Mouse (Mus musculus) neural tube, embryonic 14.5 days (tissue): Measurements from ENCODE around the gene Safb. TPM values are rescaled to one million over a fixed set of nuclear protein-coding genes. Genes with fewer than 3 reads are reported as not detected.
A peak's percentile ranks its signal among the peaks of the same experiment; 100 is the strongest.
"Not testable (repeated sequence)": the region's sequence is repeated elsewhere in the genome, so short reads cannot be mapped to it uniquely, and the experiment has no call there.

Source experiments
- ATAC-seq: fragments of 200-750 bp; cut with Nextera tagmentation; 2 replicates; pipeline ENCODE4 v1.8.0; 2017; ENCODE audit warnings: low read depth, mild to moderate bottlenecking, moderate TSS enrichment, moderate library complexity
- H3K27ac ChIP-seq: fragments of 300-500 bp; sonication (generic); 2 replicates; pipeline ENCODE4 v1.5.1; 2014; ENCODE audit warnings: low read depth, mild to moderate bottlenecking, control low read depth, low read length, moderate library complexity, mixed read lengths
- H3K27me3 ChIP-seq: fragments of 300-500 bp; sonication (generic); 2 replicates; pipeline ENCODE4 v1.6.1; 2014; ENCODE audit warnings: low read length; ENCODE audit not compliant: control insufficient read depth, insufficient read depth
- H3K36me3 ChIP-seq: fragments of 300-500 bp; sonication (generic); 2 replicates; pipeline ENCODE4 v1.6.1; 2014; ENCODE audit warnings: low read length, mixed read lengths; ENCODE audit not compliant: control insufficient read depth, insufficient read depth
- H3K4me1 ChIP-seq: fragments of 300-500 bp; sonication (generic); 2 replicates; pipeline ENCODE4 v1.6.1; 2014; ENCODE audit warnings: low read length; ENCODE audit not compliant: control insufficient read depth, insufficient read depth
- H3K4me2 ChIP-seq: fragments of 300-500 bp; sonication (generic); 2 replicates; pipeline ENCODE4 v1.6.1; 2014; ENCODE audit warnings: mild to moderate bottlenecking, low read depth, low read length, control low read depth
- H3K4me3 ChIP-seq: fragments of 300-500 bp; sonication (generic); 2 replicates; pipeline ENCODE4 v1.5.1; 2014; ENCODE audit warnings: low read depth, low read length, control low read depth, mixed read lengths
- H3K9ac ChIP-seq: fragments of 300-500 bp; sonication (generic); replicated peaks from 2 replicates; pipeline ENCODE4 v1.6.1; 2014; ENCODE audit warnings: low read depth, mild to moderate bottlenecking, control low read depth, low read length, mixed read lengths
- H3K9me3 ChIP-seq: fragments of 300-500 bp; sonication (generic); 2 replicates; pipeline ENCODE4 v1.6.1; 2016; ENCODE audit warnings: low read length; ENCODE audit not compliant: control insufficient read depth
- WGBS: fragments of 180-500 bp; shearing (Covaris S2); extraction: QIAGEN DNeasy Blood & Tissue Kit; methylation state at CpG from one replicate; pipeline ENCODE4 v1.1.7; 2014; 5-methylcytosine and 5-hydroxymethylcytosine counted together
- polyA plus RNA-seq: library from polyadenylated mRNA; unstranded; fragments of >200 nt; fragmentation: Nextera tagmentation; extraction: Ambion mirVana; gene quantifications from 2 replicates; pipeline ENCODE4 v1.2.1, GENCODE M21; 2014

Gene Safb
- polyA plus RNA-seq, 1 experiment from 2014 or later: 80.9 TPM

DNA sequence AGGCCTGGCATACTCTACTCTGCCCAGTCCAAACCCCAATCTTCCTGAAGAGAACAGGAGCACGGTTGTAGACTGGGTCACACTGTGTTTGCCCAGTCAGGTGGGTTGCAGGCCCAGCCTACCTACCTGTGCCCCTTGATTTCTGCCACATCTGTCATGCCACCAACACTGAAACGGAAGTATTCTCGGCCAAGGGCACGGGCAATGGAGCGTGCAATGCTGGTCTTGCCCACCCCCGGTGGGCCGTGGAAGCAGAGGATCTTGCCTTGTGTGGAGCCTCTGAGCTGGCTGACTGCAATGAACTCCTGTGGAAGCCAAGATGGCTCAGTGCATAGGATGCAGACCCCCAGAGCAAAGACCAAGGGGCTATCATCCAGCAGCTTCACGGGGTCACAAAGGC is 33.0 kb downstream of the Safb start:
- Histone ChIP-seq H3K4me3 (no peak overlapping the region), H3K9me3 (no peaks in the 10 kb centered on the region), H3K36me3 (peaks cover 74% of the 10 kb centered on the region), H3K27me3 (no peaks in the 10 kb centered on the region), H3K4me2 (no peak overlapping the region), H3K27ac (no peak overlapping the region), H3K9ac (no peak overlapping the region), H3K4me1 (peaks cover 10% of the 10 kb centered on the region)
- 89% methylated on average over 8 of the region's 8 CpGs for WGBS
- no peak for ATAC-seq

DNA sequence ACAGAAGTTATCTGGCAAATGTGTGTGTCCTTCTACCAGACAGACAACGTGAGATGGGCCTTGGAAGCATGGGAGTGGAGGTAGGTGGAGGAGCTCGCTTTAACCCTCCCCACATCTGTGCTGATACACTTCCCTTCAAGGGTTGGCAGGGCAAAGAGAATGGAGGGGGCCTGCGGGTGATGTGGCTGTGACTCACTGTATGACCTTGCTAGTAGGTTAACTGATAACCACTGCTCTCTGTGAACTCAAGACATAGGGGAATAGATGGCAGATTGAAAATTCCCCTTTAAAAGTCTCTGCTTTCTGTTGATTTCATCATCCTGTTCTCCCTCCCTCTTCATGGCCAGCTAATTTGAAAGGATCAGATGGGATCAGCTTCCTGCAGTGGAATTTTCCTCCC is 40.9 kb downstream of the Safb start:
- Histone ChIP-seq H3K9me3 (no peaks in the 10 kb centered on the region), H3K4me3 (no peak overlapping the region), H3K4me2 (peak overlapping the region; percentile 97; the same call in 1 of the 2 replicates), H3K4me1 (peaks cover 18% of the 10 kb centered on the region; the same call in 1 of the 2 replicates), H3K9ac (no peak overlapping the region), H3K36me3 (peaks cover 16% of the 10 kb centered on the region), H3K27me3 (no peaks in the 10 kb centered on the region), H3K27ac (no peak overlapping the region)
- 90% methylated on average over 3 of the region's 3 CpGs for WGBS
- ATAC-seq: no peak

DNA sequence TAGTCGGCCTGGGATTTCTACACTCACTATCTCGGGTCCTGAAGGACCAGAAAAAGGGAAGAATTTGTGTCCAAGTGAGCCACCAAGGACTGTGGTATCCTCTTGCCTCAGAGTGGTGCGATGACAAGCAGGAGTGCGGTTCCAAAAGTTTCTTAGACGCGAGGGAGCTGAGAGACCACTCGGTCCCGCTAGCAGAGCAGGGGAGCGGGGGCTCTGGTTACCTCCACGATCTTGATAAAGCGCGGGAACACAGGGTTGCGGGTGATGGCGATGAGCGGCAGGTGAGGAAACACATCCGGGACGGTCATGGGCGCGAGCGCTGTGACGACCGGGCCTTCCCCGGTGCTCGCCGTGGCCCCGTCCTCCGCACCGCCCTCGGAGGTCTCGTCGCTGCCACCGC is 41.6 kb downstream of the Safb start:
- H3K27ac ChIP-seq: peak overlapping the region; percentile 72
- peaks cover 13% of the 10 kb centered on the region; the same call in 1 of the 2 replicates for H3K36me3 ChIP-seq
- H3K9ac ChIP-seq: peak overlapping the region; percentile 86
- H3K27me3 ChIP-seq: no peaks in the 10 kb centered on the region
- H3K4me1 ChIP-seq: peaks cover 18% of the 10 kb centered on the region; the same call in 1 of the 2 replicates
- no peaks in the 10 kb centered on the region for H3K9me3 ChIP-seq
- peak overlapping the region; percentile 97 for H3K4me2 ChIP-seq
- ATAC-seq: no peak
- H3K4me3 ChIP-seq: peak overlapping the region; percentile 82
- WGBS: 2% methylated on average over 32 of the region's 32 CpGs

DNA sequence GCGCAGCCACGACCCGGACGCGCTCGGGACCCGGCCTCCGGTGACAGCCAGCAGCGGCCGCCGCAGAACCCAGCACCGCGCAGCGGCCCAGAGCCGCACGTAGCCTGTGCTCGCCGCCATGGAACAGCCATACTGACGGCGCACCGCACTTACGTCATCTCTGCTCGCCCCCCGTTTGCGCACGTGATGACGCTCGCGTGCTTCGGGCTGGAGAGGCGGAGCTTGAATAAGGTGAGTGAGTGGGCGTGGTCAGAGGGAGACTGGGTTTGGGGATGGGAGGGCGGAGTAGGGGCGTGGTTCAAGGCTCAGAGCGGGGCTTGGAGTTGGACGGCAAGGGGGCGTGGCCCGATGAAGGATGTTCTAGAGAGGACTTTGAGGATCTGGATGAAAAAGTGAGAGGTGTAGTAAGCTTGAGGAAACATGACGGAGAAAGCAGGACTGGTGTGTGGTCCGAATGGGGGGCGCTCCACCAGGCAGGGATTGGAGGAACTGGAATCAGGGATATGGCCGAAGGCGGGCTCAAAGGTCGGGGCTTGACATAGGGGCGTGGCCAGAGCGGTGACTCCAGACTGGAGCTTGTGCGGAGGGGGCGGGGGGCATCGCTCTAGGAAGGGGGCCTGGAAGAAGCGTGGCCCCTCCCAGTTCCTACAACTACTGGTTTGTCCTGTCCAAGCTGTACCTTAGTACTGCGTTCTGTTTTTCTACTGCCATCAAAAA is 42.3 kb downstream of the Safb start, which contains the start of gene Lonp1:
TSS of gene Lonp1 (minus strand) at position 134 of the 717 bp plus-strand sequence.
- Histone ChIP-seq H3K9ac (peak within 1 kb of the TSS; percentile 86), H3K27ac (peak within 1 kb of the TSS; percentile 72), H3K36me3 (peaks cover 9% of the 10 kb centered on the region; the same call in 1 of the 2 replicates), H3K4me2 (peak within 1 kb of the TSS; percentile 97), H3K27me3 (no peaks in the 10 kb centered on the region), H3K4me1 (peaks cover 18% of the 10 kb centered on the region; the same call in 1 of the 2 replicates), H3K4me3 (peak within 1 kb of the TSS; percentile 82), H3K9me3 (no peaks in the 10 kb centered on the region)
- peak; percentile 91 for ATAC-seq
- WGBS: 0% methylated on average over 48 of the region's 51 CpGs

DNA sequence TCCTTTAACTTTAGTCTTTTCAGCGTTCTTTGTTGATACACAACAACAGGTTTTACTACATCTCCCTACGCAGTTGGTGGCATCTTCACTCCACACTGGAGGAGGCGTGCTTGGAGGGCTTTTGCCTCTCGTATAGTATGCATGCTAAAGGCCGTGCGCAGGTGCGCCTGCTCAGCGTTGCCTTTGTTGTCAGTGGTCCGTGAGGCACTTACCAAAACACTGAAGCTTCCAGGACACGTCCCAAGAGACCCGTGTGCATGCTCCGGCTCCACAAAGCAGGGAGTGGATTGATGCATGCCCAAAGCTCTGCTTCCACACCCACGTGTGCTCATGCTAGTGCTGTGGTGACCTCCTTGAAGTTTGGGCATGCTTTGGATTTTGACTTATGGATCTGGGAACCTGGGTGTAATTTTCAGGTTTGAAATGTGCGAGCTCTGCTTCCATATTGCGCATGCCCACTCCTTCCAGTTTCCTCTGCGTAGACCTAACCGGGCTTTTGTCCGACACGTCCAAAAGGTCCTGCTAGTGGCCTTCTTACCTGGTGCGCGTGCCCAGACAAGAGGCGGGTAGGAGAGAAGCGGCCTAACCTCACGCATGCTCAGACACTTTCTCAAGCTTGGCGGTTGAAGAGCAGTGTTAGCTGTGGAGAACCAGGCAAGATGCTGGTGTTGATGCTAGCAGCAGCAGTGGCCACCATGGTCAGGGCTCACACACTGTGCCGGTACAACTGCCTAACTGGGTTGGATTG is 43.1 kb downstream of the Safb start, which contains the start of gene Catsperd:
TSS of gene Catsperd (plus strand) at position 614 of the 748 bp plus-strand sequence.
- peaks cover 18% of the 10 kb centered on the region; the same call in 1 of the 2 replicates for H3K4me1 ChIP-seq
- 13% methylated on average over 26 of the region's 26 CpGs for WGBS
- H3K9me3 ChIP-seq: no peaks in the 10 kb centered on the region
- peak; percentile 62 for ATAC-seq
- H3K27ac ChIP-seq: peak within 1 kb of the TSS; percentile 72
- 0 out of 2 replicates have a peak, but pooled peaks cover 2% of the 10 kb centered on the region for H3K36me3 ChIP-seq
- H3K4me2 ChIP-seq: peak within 1 kb of the TSS; percentile 97
- no peaks in the 10 kb centered on the region for H3K27me3 ChIP-seq
- H3K4me3 ChIP-seq: peak within 1 kb of the TSS; percentile 82
- H3K9ac ChIP-seq: peak within 1 kb of the TSS; percentile 86; the same call in 1 of the 2 replicates

DNA sequence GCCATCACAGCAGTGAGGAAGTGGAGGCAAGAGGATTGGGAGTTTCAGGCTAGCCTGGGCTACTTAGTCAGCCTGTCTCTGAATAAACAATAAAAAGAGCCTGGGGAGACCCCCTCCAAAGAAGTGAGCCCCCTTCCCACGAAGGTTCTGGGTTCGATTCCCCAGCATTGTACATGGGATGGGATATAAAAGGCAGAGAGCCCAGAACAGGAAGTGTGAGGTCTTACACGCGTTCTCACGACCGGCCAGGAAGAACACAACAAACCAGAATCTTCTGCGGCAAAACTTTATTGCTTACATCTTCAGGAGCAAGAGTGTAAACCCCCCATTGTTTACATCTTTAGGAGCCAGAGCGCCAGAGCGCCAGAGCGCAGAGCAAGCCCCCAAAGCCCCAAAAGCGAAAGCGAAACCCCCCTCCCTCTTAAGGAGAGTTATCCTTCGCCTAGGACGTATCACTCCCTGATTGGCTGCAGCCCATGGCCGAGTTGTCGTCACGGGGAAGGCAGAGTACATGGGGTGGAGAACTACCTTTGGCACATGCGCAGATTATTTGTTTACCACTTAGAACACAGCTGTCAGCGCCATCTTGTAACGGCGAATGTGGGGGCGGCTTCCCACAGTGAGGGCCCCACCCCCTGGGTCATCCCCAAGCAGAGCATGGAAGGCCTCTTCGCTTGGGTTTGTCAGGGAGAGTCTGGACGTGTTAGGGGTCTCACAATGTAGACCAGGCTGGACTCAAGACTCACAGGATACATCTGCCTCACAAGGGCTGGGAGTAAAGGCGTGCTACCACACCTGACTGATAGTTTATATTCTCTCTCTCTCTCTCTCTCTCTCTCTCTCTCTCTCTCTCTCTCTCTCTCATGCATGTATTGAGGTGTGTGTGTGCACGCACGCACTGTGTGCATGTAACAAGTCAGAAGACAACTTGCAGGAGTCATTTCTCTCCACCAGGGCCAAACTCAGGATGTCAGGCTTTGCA is 45.5 kb downstream of the Safb start:
- H3K4me2 ChIP-seq, H3K27me3 ChIP-seq, ATAC-seq, H3K36me3 ChIP-seq, H3K27ac ChIP-seq, H3K9me3 ChIP-seq, H3K4me3 ChIP-seq, H3K9ac ChIP-seq: not testable (repeated sequence)
- H3K4me1 ChIP-seq: peaks cover 13% of the 10 kb centered on the region; the same call in 1 of the 2 replicates
- WGBS: 89% methylated on average over 27 of the region's 27 CpGs

DNA sequence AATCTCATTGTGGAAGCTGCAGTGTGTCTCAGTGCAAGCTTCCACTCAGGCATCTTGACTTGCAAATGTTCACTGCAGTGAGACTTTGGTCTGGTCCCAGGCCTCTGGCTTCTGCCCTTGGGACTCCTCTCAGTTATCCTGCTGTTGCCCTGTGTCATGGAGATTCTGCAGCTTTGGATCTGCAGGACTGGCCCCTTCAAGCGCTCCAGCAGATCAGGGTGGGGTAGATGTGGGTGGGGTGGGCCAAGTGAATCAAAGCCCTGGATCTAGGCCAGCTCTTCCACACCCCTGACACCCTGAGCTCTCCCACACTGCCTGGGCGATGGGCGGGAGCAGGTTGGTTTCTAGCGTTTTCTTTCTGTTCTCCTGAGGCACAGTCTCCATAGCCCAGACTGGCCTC is 47.2 kb downstream of the Safb start:
- Histone ChIP-seq H3K27me3 (no peaks in the 10 kb centered on the region), H3K4me2 (no peak overlapping the region), H3K9ac (no peak overlapping the region), H3K9me3 (no peaks in the 10 kb centered on the region), H3K4me3 (no peak overlapping the region), H3K36me3 (no peaks in the 10 kb centered on the region), H3K27ac (no peak overlapping the region), H3K4me1 (0 out of 2 replicates have a peak, but pooled peaks cover 5% of the 10 kb centered on the region)
- WGBS: 54% methylated on average over 4 of the region's 4 CpGs
- no peak for ATAC-seq

DNA sequence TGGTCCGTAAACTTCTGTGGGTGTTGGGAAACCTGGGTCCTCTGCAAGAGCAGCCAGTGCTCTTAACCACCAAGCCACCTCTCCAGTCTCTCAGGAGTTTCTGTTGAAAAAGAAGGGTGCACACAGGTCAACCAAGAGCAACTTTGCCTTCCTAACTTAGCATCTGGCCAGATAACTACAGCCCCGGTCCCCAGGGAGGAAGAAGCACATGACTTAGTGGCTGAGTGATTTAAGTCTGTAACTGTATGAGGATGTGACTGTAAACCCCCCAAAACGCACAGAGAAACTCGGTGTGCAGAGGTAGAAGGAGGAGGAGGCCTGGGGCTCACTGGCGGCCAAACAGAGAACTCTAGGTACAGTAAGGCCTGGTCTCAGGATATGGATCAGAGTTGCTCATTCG is 49.4 kb downstream of the Safb start:
- H3K27me3 ChIP-seq: no peaks in the 10 kb centered on the region
- H3K36me3 ChIP-seq: no peaks in the 10 kb centered on the region
- no peaks in the 10 kb centered on the region for H3K9me3 ChIP-seq
- no peak overlapping the region for H3K9ac ChIP-seq
- no peak overlapping the region for H3K27ac ChIP-seq
- WGBS: 89% methylated on average over 6 of the region's 6 CpGs
- H3K4me3 ChIP-seq: no peak overlapping the region
- H3K4me1 ChIP-seq: no peaks in the 10 kb centered on the region
- no peak for ATAC-seq
- H3K4me2 ChIP-seq: no peak overlapping the region
